Mouse (Mus musculus): ENCODE data around the gene V1rd19. TPM values are rescaled to one million over a fixed set of nuclear protein-coding genes. Genes with fewer than 3 reads are reported as not detected.

V1rd19 gene
- polyA plus RNA-seq (2017; shearing (Covaris generic)), result not detected

GRCm38 (mm10) chr7:24001391-24001790, at the start of gene V1rd19:
Gene V1rd19 (plus strand): TSS chr7:24001691.

DNA sequence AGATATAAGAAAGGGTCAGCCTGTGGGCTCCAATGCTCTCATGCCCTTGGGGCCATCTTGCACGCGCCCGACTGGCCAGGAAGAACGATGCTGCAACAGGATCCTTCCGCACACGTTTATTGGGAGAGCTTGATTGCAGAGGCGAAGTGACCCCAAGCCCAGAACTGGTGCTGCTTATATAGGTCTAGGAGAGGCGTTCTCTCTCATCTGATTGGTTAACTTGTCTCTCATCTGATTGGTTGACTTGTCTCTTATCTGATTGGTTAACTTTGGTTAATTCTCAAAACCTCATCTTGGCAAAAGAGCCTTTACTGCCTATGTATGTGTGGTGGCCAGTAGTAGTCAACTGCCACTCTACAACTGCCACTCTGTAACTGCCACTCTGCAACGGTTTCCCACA, 27.2 kb upstream of the V1rd19 start, which contains the start of gene Vmn1r181:
Gene Vmn1r181, plus strand, starts transcription at position 301 of the 400 bp plus-strand sequence.

DNA sequence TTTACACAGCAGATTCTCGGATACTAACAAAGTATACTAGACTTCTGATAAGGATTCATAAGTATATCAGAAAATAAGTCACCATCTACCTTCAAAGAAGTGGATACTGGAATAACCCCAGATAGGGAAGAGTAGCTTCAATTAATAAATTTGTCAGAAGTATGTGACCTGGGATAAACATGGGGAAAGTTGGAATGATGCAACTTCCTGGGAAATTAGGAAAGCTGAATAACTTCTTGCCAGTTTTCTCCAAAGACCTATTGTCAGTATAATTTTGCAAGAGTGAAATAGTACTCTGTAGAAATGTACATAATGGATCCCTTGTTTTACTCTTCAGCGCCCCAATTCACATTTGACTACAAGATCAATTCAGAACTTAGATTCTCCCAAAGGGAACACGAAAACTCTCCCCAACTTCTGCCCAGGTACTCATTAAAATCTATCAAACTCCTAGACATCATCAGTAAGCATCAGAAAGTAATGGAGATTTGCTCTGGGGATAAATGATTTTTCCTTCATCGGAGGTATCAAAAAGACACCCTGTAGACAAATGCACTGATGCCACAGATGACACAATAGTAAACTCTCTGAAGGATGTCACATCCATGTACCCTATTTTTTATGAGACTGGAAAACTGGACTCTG, 51.3 kb downstream of the V1rd19 start, which contains the start of gene Vmn1r183:
Gene Vmn1r183, plus strand, starts transcription at position 595 of the 645 bp plus-strand sequence.

Other genes starting within 250 kb of the V1rd19 start
- 0.05 TPM for gene Vmn1r174, start 249.4 kb upstream of the V1rd19 start, polyA plus RNA-seq (2017; shearing (Covaris generic))
- gene Vmn1r175, start 191.0 kb upstream of the V1rd19 start, polyA plus RNA-seq (2017; shearing (Covaris generic)), result not detected
- not detected for gene Vmn1r176, start 164.3 kb upstream of the V1rd19 start, polyA plus RNA-seq (2017; shearing (Covaris generic))
- not detected for gene Vmn1r177, start 135.2 kb upstream of the V1rd19 start, polyA plus RNA-seq (2017; shearing (Covaris generic))
- gene Vmn1r178, start 109.7 kb upstream of the V1rd19 start, polyA plus RNA-seq (2017; shearing (Covaris generic)), result not detected
- gene Vmn1r179, start 74.7 kb upstream of the V1rd19 start, polyA plus RNA-seq (2017; shearing (Covaris generic)), result 0.10 TPM
- not detected for gene Vmn1r180, start 51.1 kb upstream of the V1rd19 start, polyA plus RNA-seq (2017; shearing (Covaris generic))
- gene Vmn1r181, start 27.1 kb upstream of the V1rd19 start, polyA plus RNA-seq (2017; shearing (Covaris generic)), result not detected
- not detected for gene Vmn1r183, start 51.6 kb downstream of the V1rd19 start, polyA plus RNA-seq (2017; shearing (Covaris generic))
- gene Zfp180, start 80.2 kb downstream of the V1rd19 start, polyA plus RNA-seq (2017; shearing (Covaris generic)), result 42.0 TPM
- gene Zfp112, start 110.6 kb downstream of the V1rd19 start, polyA plus RNA-seq (2017; shearing (Covaris generic)), result 1.4 TPM
- 20.7 TPM for gene Zfp235, start 132.5 kb downstream of the V1rd19 start, polyA plus RNA-seq (2017; shearing (Covaris generic))
- gene Zfp114, start 173.4 kb downstream of the V1rd19 start, polyA plus RNA-seq (2017; shearing (Covaris generic)), result 1.9 TPM
- gene Zfp111, start 209.8 kb downstream of the V1rd19 start, polyA plus RNA-seq (2017; shearing (Covaris generic)), result 1.2 TPM
- gene Zfp109, start 235.9 kb downstream of the V1rd19 start, polyA plus RNA-seq (2017; shearing (Covaris generic)), result 7.7 TPM

Data from inflammation-experienced regulatory T-cells, adult 16 weeks (primary cell).